Mouse (Mus musculus) NIH3T3 (cell line): ENCODE data around the gene Cct5.
A peak's percentile ranks its signal among the peaks of the same experiment; 100 is the strongest.

Experiments
- DNase-seq: peaks from one replicate; pipeline ENCODE4 v3.0.0-alpha.2; 2012; ENCODE audit warnings: low read depth

The Cct5 gene

DNA sequence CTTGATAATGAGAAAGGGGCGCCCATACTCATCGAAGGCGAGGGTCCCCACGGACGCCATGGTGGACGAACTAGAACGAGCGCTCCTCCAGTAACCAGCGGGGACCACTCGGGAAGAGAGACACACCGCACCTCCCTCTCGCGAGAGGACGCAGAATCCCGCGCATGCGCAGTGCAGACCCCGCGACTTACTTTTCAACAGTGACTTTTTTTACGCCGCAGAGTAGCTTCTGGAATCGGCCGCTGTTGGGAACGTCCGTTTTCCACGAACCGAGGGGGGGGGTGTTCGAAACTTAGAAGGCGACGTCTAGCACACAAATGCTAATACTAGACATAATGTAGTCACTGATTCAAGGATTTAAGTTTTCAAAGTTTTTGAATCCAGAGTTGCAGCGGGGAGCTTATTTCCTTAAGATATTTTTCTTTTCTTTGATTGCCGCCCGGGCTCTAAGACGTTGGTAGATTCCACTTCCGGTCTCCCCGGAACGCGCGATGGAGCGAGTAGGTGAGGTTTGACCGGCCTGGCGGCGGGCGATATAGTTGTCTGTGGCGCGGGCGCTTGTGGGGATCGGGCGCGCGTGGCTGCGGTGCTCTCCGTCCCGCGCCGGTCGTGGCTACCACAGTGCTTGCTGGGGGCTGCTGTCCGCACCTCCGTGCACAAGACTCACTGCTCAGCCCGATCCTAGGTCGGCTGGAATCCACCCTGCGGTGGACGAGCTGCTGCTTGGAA is at the start of gene Cct5, which contains the start of gene Fam173b:
Gene Cct5 (minus strand): TSS at position 159 of the 729 bp plus-strand sequence.
Gene Fam173b (plus strand): TSS at position 207 of the 729 bp plus-strand sequence.
- DNase-seq = peak; percentile 98

- no peak for DNase-seq
Measured at GRCm38 (mm10) chr15:31650821-31651220, 49.2 kb upstream of the Cct5 start.

- no peak for DNase-seq
Measured at GRCm38 (mm10) chr15:31649691-31650090, 48.1 kb upstream of the Cct5 start.

GRCm38 (mm10) chr15:31647851-31648569 is 46.4 kb upstream of the Cct5 start:
- DNase-seq = no peak

- DNase-seq = no peak
Measured at GRCm38 (mm10) chr15:31647225-31647624, 45.6 kb upstream of the Cct5 start.

GRCm38 (mm10) chr15:31636091-31636595 is 34.5 kb upstream of the Cct5 start:
- peak; percentile 22 for DNase-seq

DNA sequence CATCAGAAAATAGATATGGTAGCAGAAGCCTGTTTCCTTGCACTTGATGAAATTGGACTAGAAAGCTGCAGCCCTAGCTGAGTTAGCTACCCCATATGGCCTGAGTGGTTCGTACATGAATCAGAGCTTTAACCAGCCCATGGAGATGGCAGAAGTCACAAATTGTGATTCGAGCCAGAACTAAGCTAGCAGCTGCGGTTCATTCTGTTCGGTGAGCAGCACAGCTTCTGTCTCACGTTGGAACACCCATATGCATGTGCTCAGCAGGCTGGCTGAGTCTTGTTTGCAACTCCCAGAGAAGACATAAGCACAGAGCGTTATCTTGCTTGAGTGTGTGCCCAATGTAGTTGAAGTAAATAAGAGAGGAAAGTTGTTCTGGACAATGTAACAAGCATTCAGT is 33.0 kb upstream of the Cct5 start:
- peak; percentile 8 for DNase-seq

GRCm38 (mm10) chr15:31632478-31632877 is 30.9 kb upstream of the Cct5 start:
- no peak for DNase-seq

DNA sequence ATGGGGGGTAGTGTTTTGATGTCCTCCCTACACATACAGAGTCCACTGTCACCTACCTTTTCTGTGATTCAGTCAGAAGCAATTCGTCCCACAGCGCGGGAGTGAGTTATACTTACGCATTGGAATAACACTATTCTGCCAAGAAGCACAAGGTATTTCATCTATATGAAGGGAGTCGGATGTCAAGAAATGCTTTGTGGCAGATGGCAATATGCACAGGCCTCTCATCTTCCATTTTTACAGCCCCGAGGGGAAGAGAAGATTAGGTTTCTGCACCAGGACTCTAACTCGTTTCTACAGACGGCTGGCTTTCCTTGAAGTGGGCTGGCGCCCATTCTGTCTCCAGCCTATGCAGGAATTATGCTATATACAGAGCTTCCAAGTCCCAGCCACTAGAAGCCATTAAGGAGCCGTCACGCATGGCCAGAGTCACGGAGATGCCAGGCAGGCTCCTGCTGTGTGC is 29.8 kb upstream of the Cct5 start:
- DNase-seq = no peak

GRCm38 (mm10) chr15:31629556-31629955 is 28.0 kb upstream of the Cct5 start:
- DNase-seq = no peak

GRCm38 (mm10) chr15:31628180-31628579 is 26.6 kb upstream of the Cct5 start:
- DNase-seq = no peak

DNA sequence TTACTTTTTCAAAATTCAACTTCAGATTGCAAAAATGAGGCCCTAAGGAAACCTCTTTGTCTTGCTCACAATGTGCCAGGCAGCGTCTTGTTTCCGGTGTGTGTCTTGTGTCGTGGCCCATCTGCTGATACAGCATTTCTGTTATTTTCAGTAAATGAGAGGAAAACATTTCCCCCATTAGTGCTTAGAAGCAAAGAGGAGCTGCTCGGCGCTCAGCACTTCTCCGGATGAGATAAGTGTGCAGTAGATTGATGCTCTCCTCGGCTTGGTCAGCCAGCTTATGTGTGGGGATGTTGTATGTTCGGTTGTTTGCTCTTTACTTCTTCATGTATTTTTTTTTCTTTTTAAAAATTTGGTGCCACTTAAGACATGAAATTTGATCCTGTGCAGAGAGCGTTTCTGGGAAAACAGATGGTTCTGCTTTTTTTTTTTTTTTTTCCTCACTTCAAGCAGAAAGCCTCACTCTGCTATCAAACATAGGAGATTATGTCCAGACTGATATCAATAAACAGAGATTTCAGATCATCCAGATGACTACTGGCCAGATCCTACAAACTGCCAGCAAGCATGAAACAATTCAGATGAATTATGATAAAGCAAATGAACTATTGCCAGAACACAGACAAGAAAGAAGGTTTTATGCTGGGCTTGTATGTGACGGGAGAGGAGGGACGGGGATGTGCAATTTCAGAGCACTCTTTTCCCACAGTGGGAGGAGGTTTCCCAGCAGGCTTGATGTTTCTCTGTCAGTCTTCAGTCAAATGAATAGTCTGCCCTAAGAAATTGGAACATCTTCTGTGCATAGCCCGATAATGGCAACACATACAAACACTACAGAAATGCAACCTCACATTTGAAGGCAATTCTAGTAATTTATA is 25.9 kb upstream of the Cct5 start:
- no peak for DNase-seq

GRCm38 (mm10) chr15:31619521-31619920 is 17.9 kb upstream of the Cct5 start:
- DNase-seq = peak; percentile 31

- DNase-seq = no peak
Measured at GRCm38 (mm10) chr15:31617261-31617660, 15.7 kb upstream of the Cct5 start.

DNA sequence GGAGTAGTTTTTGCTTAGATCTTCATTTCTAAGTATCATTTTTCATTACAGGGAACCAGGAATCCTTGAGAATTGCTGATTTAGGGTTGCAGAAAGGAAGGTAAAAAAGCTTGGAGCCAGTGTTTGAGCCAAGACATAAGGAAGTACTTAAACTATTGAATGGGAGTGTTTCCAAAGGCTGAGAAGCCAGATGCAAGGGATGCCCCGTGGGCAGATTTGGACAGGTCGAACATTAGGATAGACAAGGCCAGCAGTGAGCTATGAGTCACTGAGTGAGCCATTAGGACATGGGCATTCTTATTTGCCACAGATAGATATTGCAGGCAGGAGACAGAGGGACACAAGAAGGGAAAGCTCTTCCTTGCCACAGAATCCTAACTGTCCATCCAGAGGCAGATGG is 13.1 kb upstream of the Cct5 start:
- DNase-seq = peak; percentile 70

- no peak for DNase-seq
Measured at GRCm38 (mm10) chr15:31613826-31614453, 12.3 kb upstream of the Cct5 start.

DNA sequence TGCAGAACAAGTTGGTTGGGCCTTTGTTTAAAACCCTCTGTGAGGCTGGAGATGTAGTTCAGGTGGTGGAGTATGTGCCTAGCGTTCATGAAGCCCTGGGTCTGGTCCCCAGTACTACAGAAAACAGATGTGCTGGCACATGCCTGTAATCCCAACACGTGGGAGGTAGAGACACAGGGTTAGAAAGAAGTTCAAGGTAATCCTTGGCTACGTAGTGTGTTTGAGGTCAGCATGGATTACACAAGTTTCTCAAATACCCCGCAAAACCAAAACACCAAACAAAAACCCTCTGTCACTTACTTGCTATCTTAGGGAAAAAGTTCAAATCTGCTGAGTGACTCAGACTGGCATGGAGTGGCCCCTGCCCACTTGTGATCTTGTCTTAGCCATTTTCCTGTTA is 10.4 kb upstream of the Cct5 start:
- DNase-seq = peak; percentile 18

DNA sequence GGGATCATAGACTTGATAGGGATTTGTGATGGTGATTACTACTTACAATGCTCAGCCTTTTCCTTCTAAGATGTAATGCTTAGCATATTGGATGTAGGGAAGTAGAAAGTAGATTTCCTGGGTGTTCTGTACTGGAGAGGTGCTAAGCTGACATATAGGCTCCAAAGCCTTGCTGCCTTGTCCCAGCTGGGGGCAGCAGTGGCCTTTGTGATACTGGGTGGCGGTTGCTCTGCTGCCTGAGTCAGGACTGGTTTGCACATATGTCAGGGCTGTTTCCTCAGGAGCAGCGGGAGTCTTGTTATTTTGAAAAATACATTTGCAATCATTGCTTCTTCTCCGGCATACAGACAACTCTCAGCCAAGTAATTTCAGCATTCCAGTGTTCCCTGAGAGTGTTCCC is 9.4 kb upstream of the Cct5 start:
- peak; percentile 60 for DNase-seq

DNA sequence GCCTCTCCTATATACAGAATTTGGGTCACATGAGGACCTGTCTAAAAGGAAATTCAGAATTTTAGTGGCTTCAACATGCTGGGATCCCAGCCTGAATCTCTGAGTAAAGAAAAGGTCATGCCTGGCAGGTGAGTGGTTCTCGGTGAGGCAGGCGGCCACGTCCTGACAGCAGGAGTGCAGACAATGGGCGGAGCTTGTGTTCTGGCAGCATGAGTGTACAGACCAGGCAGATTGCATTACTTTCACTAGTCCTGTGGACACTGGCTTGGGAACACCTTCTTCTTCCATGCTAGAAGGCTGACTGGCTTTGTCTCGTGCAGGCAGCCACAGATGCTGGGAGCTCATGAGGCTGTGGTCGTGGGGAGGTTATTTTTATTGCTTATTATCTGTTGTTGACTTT is 5.2 kb upstream of the Cct5 start:
- DNase-seq = no peak

DNA sequence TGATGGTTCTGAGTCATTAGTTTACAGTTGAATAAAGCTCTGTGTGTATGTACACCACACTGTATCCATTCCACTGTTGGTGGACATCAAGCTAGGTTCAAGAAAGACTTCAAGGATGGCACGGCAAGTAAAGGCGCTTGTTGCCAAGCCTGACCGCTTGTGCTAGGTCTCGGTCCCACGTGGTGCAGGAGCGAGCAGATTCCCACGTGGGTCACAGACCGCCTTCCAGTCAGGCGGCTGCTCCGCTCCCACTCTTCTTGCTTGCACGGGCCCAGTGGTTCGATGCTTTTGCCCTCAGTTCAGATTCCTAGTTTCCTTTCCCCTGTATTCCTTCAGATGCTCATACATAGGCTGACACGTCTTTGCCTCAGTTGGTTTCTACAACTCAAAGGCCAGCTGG is 1.5 kb upstream of the Cct5 start:
- DNase-seq = no peak

- peak; percentile 80 for DNase-seq
Measured at GRCm38 (mm10) chr15:31602426-31602825, 822 bp upstream of the Cct5 start.

- DNase-seq = no peak
Measured at GRCm38 (mm10) chr15:31601279-31601645, 342 bp downstream of the Cct5 start.
